Mouse (Mus musculus) testis, adult 2 months (tissue): ENCODE data around the gene Fam222b.

Experiments used
- CTCF ChIP-seq: fragments of 200-500 bp; IDR thresholded peaks from 2 replicates; pipeline ENCODE4 v1.5.1; 2012; ENCODE audit warnings: low read depth, mild to moderate bottlenecking, inconsistent platforms, low read length, moderate library complexity; ENCODE audit not compliant: control insufficient read depth, insufficient read depth, insufficient replicate concordance
- POLR2A ChIP-seq: fragments of 200-500 bp; IDR thresholded peaks from 2 replicates; pipeline ENCODE4 v1.6.1; 2012; ENCODE audit warnings: low read depth, mild to moderate bottlenecking, inconsistent platforms, low read length, moderate library complexity; ENCODE audit not compliant: control insufficient read depth

GRCm38 (mm10) chr11:78069646-78070045 lies 24.8 kb upstream of the Fam222b start:
- no peak for TF ChIP-seq CTCF
- no peak for TF ChIP-seq POLR2A
